ENCODE assay signal across 15 mouse cellular contexts in genomic region chr17:41629691-41630090, GRCm38 (mm10).
"Had no signal": no experiment of that assay in that cellular context is flagged by ENCODE, and none has a peak within 500 bp of the region (broad histone marks: within the 10 kb centered on the region; RNA-seq: fewer than 3 reads in every experiment).

No protein-coding gene starts in this region.

- DNase-seq: retina, postnatal 1 day; right cerebral cortex, adult 18-20 months; right cerebral cortex, postnatal 14 days; right cerebral cortex, postnatal 25 days; right cerebral cortex, postnatal 4 days; spleen, adult 18-20 months; thymus, adult 18-20 months; thymus, adult 2 months; thymus, postnatal 14 days; thymus, postnatal 25 days; thymus, postnatal 36 days; thymus, postnatal 4 days had no signal

- H3K4me2 ChIP-seq: neural tube, embryonic 15.5 days; stomach, embryonic 15.5 days had no signal

- H3K27me3 ChIP-seq: neural tube, embryonic 15.5 days; stomach, embryonic 15.5 days had no signal

- H3K4me1 ChIP-seq: neural tube, embryonic 15.5 days; stomach, embryonic 15.5 days had no signal

- H3K36me3 ChIP-seq: neural tube, embryonic 15.5 days; stomach, embryonic 15.5 days had no signal

- H3K27ac ChIP-seq: neural tube, embryonic 15.5 days; stomach, embryonic 15.5 days; stomach, postnatal 0 days had no signal

- H3K9ac ChIP-seq: neural tube, embryonic 15.5 days; stomach, embryonic 15.5 days had no signal

- H3K9me3 ChIP-seq: neural tube, embryonic 15.5 days; stomach, embryonic 15.5 days had no signal

- H3K4me3 ChIP-seq: neural tube, embryonic 15.5 days; stomach, embryonic 15.5 days had no signal
